Mouse (Mus musculus) layer of hippocampus, postnatal 36 days (tissue): ENCODE measurements at regions not wholly inside any gene's neighbourhood (a gene's known extent, or its start where the extent isn't known, plus 50 kb on each side); places are given as distances from the start of the nearest gene placed in this dataset.

Experiments used
- DNase-seq, 2 experiments: peaks; one replicate each; pipeline ENCODE4 v3.0.0; 2022

DNA sequence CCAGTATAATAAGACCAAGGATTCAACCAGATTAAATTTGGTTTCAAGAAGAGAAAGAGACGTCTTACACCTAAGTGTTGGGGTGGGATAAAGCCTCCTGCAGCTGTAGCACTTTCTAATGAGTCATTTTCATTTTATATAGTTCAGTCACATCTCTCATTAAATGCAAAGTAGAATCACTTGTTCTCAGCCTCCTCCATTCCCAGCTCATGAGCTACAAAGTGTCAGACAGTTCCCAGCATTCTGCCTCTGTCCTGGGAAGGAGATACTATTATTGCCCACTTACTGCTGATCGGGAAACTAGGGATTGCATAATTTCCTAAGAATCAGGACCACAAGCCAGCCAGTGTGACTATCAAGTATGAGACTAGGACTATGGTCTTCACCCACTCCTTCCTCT is 158.9 kb downstream of the Tph2 start:
- DNase-seq: no peak

DNA sequence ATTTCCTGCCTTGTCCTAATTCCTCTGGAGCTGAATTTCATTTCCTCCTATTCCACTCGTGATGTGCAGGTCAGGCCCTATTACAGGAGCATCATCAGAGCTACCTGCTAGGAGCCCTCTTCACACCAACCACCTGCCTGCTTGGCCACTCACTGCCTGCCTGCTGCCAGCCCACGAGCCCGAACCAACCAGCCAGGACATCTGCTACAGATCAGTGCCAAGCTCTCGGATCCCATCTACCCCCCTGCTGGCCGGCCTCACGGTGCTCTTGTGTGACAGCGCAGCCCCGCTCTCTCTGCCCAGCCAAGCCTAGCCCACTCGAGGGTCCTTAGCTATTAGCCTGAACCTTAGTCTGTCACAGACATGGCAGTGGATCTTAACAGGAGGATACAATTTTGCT is 165.4 kb downstream of the Tph2 start:
- no peak for DNase-seq

DNA sequence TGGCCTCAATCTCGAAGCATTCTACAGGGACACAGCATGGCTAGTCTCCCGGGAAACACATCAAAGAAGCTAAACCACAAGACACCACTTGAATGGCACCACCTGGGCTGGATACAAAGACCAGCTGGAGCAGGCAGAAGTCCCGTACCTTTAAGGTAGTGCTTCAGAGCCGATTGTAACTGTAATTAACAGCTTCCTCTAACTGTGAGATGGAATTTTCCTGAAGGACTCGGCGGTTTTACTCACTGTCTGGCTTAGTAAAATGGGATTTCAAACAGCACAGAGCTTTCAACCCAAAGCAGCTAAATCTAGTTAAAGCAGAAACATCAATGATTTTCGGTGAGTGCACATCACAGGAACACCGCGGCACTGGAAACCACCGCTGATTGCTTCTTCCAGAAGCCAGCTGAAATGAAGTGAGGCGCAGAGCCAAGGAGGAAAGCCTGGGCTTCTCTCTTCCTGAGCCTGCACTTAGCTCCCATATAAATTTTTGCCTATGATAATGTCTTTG is 171.3 kb downstream of the Tph2 start:
- peak in 1 of 2 experiments; percentile 22 for DNase-seq

DNA sequence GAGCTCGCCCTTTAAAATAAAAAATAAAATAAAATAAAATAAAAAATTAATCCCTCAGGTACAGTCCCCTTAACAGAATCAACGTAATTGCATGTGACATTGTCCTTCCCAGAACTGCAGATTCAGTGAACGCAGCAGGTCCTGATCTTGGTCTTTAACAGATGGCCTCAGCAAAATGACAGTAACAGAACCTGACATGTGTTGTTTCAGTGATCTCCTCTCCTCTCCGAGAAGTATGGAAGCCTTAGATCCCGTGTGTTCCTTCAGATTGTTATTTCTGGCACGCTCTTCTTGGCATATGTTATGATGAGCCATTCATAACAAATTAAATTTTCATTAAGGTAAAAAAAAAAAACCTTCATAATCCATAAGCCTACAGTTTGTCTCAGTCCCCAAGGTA is 171.9 kb downstream of the Tph2 start:
- no peak for DNase-seq

DNA sequence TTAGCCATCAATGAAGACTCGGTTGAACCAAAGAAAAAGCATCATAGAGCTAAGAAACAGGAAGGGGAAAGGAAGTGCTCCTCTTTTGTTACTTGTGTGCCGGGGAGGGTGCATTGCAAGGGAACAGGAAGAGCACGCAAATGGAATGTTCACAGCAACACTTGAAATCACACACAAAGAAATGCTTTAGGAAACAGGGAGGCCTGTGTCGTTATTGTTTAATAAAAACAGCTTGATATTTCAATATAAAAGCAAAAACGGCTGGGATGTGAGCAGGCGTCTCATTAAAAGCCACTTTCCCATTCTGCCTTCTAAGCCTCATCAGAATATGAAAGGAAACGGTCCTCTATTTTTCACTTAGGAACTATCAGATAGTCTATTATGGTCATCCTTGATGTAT is 172.5 kb downstream of the Tph2 start:
- no peak for DNase-seq

DNA sequence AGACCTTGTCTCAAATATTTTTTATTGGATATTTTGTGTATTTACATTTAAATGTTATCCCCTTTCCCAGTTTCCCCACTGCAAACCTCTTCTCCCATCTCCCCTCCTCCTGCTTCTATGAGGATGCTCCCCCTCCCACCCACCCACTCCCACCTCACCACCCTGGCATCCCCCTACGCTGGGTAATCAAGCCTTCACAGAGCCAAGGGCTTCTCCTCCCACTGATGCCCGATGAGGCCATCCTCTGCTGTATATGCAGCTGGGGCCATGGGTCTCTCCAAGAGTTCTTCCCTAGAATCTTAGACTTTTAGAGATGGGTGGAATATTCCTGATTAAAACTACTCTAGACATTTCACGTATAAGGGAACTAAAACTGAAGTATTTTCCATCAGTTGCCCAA is 172.9 kb downstream of the Tph2 start:
- DNase-seq: no peak

DNA sequence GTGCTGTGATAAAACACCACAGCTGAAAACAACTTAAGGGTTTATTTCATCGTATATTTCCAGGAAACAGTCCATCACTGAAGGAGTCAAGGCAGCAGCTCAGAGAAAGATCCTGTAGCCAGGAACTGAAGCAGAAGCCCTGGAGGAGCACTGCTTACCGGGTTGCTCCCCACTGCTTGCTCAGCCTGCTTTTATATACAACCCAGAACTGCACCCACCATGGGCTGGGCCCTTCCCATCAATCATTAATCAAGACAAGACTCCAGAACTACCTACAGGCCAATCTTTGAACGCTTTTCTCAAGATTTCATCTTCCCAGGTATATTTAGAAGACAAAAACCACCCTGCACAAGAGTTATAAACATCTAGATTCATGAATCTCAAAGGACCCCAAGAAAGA is 188.4 kb downstream of the Tph2 start:
- DNase-seq: no peak

DNA sequence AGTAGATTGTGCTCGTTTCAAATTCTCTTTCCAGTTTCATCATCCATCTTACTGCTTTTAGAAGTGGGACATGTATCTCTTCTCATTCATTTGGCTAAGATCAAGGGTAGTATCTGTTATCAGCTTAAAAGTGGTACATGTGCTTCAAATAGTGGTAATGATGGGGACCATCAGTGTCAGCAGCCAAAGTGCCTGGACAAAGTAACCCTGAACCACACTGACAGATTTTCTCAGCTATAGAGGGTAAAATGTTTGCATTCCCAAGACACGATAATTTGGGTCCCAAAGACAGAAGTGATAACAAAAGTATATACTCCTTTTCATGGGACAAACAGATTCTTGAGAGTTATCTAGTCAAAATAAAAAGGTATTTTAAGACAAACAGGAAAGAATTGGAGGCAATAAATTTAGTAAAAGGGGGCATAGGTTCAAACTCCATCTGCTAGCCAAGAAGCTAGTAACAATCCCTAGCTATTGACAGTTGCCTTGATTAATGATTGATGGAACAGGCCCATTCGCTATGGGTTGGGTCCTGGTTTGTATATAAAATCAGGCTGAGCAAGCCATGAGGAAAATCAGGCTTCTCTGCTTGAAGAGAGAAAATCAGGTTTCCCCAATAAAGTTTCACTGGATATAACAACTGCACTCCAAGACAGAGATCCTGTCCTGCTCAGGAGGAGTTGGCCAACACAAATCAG is 189.5 kb downstream of the Tph2 start:
- DNase-seq: no peak

DNA sequence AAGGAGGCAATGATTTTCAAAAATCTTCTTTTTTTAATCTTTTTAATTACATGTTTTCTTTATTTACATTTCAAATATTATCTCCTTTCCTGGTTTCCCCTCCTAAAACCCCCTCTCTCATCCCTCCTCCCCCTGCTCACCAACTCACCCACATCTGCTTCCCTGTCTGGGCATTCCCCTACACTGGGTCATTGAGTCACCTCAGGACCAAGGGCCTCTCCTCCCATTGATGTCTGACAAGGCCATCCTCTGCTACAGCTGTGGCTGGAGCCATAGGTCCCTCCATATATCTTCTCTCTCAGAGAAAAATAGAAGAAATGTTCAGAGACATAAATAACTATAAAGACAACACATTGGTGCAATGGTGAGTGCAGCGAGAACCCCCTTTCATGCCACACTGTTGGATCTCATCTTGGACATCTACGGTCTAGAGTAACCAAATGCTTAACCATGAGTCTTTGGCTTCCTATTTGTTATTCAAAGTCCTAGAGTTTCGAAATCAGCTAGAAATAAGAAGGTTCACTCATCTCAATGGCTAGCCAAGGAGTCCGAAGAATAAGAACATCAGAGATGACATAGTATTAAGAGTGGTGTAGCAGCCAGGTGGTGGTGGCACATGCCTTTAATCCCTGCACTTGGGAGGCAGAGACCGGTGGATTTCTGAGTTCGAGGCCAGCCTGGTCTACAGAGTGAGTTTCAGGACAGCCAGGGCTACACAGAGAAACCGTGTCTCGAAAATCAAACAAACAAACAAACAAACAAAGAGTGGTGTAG is 186.5 kb upstream of the Trhde start:
- DNase-seq: no peak

DNA sequence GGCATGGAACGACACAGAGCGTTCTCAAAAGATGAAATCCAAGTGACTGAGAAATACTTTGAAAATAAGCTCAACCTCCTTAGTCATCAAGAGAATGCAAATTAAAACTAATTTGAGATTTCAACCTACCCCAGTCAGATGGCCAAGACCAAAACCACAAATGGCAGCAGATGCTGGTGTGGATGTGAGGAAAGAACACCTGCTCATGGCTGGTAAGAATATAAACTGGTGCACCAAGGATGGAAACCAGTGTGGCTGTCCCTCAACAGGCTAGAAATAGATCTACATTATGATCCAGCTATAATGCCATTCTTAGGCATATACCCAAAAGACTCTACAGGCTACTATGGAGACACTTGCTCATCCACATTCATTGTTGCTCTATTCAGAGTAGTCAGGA is 170.3 kb upstream of the Trhde start:
- DNase-seq: no peak

DNA sequence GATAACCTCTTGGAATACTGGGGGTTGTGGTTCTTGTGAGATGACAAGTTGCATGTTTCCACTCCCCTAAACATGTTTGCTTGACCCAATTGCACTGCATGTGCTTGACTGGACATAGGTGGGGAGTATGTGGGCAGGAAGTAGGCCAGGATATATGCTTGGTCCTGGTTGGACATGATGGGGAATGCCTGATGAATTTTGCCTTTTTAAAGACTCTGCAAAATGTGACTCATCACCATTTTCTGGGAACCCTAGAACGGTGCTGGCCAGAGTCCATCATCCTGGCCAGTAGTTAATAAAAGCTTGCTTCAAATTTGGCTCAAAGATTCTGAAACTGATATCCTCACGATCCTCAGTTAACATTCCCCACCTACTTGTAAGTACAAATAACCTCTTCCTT is 161.5 kb upstream of the Trhde start:
- no peak for DNase-seq

DNA sequence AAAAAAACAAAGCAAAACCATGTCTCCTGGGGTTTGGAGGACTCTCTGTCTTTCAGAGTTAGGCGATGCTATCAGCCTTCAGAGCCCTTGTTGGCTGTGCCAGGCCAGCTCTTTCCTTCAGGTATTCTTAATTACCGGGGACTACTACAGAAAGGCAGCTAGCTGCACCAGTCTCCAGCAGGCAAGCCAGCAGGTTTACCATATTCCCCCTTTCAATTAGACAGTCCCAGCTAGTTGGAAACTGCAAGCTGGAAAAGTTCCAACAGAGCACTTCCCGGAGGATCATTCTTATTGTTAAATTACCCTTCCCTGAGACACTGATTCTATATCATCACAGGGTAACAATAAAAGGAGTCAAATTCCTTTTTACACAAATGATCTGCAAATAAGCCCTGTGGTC is 155.8 kb upstream of the Trhde start:
- no peak for DNase-seq

DNA sequence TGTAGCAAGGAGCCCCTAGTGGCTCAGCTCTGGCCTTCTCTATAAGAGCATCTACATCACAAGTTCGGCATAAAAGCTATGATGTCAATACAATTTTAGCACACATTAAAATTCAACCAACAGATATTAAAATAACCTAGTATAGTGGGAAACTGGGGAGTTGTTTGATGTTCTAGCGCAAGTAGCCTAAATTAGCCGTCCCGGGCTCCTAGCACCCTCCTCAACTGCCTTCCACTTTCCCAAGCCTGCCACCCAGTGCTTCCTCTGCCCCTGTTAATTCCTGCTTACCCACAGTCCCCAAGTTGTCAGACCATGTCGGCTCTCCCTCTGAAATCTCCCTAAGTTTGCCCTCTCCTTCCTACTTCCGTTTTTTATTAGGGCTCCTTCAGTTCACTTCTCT is 154.2 kb upstream of the Trhde start:
- DNase-seq: no peak

DNA sequence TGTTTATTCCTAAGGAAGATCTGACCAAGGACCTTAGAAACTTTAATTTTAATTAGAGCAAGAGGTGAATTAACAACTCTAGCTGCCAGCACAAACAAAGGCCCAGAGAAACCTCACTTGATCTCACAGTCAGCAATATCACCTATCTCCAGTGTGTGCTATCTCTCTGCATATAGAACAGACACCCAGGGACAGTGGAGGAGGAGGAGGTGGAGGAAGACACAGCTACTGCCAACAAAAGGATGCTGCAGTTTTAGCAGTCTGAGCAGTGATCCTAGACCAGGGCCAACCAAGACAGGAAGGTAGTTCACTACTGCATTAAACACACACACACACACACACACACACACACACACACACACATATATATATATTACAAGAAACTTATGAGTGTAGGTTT is 153.5 kb upstream of the Trhde start:
- DNase-seq: no peak

DNA sequence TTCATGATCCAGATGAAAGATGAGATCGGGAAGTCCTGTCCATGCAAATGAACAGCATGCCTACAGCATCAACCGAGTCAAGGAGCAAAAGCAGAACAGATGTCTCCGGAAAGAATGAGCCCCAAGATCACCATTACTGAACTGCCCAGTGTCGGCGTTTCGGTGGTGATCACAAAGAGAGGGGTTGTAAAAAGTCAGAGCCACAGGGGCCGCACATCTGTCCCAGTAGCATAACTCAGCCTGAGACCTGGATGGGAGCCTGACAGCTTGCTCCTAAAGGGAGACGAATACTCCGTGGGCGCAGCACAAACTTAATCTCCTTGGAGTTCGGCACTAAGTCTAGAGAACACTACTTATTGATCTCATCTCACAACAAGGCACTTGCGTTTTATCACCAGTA is 151.3 kb upstream of the Trhde start:
- no peak for DNase-seq

DNA sequence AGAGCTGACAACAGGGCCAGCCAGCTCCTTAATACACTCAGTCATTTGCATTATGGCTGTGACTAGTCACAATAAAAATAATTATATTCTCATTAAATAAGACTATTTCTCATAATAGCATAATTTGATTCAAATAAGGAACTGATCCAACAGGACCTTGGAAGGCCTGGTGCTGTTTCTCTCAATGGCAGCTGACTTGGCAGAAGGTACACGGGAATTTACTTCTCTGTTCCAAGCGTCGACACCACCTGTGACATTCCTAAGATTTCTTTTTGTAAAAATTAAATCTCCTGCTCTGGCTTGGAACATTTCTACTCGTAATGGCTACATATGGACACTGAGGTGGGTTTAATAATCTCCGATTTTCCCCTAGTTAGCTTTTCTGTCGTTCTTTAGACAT is 147.1 kb upstream of the Trhde start:
- no peak for DNase-seq

DNA sequence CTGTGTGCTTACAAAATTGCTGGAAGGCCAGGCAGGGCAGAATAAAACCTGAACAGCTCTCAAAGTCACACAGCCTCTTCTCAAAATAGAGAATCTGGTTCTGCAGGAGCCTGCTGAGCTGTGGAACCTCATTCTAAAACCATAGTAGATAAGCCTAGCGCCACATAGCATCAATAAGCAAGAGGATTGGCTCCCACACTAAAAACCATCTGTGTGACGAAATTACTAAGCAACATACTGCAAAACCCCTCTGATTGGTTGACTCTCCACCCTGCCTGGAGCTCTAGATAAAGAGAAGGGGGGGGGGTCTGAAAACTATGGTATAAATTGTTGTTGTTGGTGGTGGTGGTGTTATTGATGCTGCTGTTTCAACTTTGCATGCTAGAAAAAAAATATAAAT is 122.6 kb upstream of the Trhde start:
- DNase-seq: no peak

DNA sequence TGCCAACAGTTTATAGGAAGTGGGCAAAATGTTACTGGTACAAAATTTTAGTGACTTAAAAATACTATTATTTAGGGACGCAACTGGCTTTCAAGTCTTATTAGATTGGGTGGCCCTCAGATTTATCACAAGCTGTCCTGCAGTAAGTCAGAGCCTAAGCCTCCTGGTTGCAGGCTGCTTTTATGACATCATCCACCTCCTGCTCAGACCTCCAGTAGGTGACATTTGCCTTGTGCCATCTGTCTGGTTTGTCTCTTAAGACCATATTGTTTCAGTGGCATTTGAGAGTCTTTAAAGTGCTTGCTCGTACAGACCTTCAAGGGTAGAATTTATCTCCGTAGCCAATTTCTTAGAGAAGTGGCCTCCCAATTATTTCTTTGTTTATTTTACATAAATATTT is 111.9 kb upstream of the Trhde start:
- DNase-seq: no peak

DNA sequence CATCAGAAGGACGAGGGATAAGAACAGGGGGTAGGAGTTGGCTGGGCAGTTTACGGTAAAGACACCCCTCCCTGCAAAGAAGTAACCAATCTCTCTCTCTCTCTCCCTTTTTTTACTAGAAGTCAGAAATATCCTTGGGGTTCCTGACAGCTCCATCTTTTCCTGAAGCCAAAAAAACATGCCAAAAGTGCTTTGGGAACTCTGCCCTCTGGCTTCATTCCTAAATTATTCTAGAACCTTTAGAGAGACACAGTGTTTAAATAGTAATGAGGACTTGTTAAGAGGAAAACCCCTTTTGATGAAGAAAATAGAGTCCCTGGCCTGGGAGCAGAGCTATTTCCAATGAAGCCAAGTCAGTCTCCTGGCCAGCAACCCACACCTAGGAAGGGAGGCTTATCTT is 89.8 kb upstream of the Trhde start:
- DNase-seq: no peak

DNA sequence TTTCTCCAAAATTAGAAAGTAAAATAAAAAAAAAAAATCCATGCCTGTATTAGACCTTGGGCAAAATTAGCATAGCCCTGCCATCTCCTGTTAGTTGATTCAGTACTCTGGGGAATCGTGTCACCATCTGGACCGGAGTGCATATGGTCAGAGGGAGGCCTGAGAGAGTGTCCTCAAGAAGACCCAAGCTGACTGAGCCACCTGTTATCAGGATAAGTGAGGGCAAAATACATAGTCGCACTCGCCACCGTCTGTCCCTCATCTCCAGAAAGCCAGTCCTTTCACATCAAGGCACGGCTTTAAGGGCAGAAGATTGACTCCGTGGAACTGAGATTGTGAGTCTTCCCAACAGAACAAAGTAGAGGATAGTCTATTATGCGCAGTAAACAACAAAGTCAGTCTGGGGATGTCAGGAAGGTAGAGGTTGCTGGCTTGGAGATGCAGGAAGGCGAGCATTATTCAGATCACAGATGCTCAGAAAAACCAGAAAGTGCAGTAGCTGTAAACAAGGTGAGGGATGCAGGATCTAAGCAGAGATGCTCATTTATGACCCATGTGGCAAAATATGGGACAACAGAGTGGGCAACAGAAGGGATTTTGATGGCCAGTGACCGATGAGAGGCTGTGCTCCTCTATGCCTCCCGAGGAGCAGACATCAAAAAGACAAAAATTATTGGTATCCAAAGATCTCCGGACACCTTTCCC is 88.8 kb upstream of the Trhde start:
- no peak for DNase-seq

DNA sequence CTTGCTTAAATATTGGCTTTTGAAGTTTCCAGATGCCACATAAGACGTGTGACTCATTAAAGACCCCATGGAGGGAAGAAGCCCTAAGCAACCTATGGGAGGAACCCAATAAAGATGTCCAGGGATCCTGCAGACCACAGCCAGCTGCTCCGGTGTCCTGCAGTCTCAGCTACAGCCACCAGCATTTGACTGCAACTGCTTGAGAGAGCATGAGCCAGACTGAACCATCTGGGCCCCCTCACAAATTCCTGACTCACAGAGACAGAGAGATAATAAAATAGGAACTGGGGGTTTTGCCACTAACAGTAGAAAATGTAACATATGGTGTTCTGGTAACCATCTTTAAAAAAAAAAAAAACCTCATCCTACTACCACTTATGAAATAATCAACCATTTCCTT is 69.1 kb upstream of the Trhde start:
- DNase-seq: peak; percentile 54 to 66

DNA sequence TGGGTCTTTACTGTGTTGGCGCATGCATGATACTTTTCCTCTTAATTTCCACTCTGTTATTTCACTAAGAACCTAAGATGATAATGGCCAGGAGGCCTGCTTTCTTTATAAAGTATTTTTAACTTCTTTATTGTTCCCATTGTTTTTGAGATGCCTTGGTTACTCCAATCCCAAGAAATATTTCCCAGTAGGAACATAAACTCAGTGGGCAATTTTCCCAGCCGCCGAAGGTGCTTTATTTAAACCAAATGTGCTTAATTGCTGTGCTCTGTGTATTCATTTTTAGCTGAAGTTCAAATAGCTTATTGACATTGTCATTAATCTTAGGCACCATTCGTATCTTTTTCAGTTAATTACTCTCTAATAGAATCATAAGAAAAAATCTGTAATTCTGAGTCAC is 55.1 kb upstream of the Trhde start:
- no peak for DNase-seq

DNA sequence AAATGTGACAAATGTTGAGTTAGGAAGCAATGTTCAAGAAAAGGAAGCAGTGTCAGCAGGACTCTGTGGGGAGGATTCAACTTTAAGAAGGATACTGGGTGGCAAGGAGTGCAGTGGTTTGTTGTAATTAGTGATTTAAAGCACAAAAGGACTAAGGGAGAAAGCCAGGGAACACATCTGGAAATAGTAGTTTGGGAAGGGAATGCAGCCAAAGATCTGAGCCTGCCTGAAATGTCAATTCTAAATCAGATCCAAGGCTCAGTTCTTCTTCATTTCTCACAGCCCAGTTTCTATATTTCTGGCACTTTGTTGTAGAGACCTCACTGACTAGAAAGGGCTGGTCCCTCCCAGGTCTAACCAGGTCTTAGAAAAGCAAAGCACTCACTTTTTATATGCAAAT is 50.6 kb upstream of the Trhde start:
- DNase-seq: no peak
